Mouse (Mus musculus) limb, embryonic 14.5 days (tissue): ENCODE measurements at regions not wholly inside any gene's neighbourhood (a gene's known extent, or its start where the extent isn't known, plus 50 kb on each side); places are given as distances from the start of the nearest gene placed in this dataset.

Experiments used
- ATAC-seq: fragments of 200-750 bp; cut with Nextera tagmentation; 2 replicates; pipeline ENCODE4 v1.8.0; 2017; ENCODE audit warnings: low read depth, moderate number of reproducible peaks, moderate TSS enrichment; ENCODE audit not compliant: low FRiP score
- DNase-seq: peaks from one replicate; pipeline ENCODE4 v3.0.0-alpha.2; 2015; ENCODE audit warnings: low spot score
- H3K27ac ChIP-seq: fragments of 300-500 bp; sonication (generic); replicated peaks from 2 replicates; pipeline ENCODE4 v1.5.1; 2014; ENCODE audit warnings: low read depth, mild to moderate bottlenecking, low read length, moderate library complexity, mixed read lengths
- H3K27me3 ChIP-seq: fragments of 300-500 bp; sonication (generic); 2 replicates; pipeline ENCODE4 v1.6.1; 2014; ENCODE audit warnings: low read length, mixed read lengths; ENCODE audit not compliant: control insufficient read depth, insufficient read depth
- H3K36me3 ChIP-seq: fragments of 300-500 bp; sonication (generic); 2 replicates; pipeline ENCODE4 v1.6.1; 2014; ENCODE audit warnings: mild to moderate bottlenecking, low read length, moderate library complexity, mixed read lengths; ENCODE audit not compliant: control insufficient read depth, insufficient read depth
- H3K4me1 ChIP-seq: fragments of 300-500 bp; sonication (generic); 2 replicates; pipeline ENCODE4 v1.6.1; 2014; ENCODE audit warnings: antibody characterized with exemption, low read length, mixed read lengths; ENCODE audit not compliant: control insufficient read depth, insufficient read depth
- H3K4me2 ChIP-seq: fragments of 300-500 bp; sonication (generic); replicated peaks from 2 replicates; pipeline ENCODE4 v1.6.1; 2014; ENCODE audit warnings: low read depth, mild to moderate bottlenecking, low read length, moderate library complexity; ENCODE audit not compliant: severe bottlenecking
- H3K4me3 ChIP-seq: fragments of 300-500 bp; sonication (generic); replicated peaks from 2 replicates; pipeline ENCODE4 v1.5.1; 2014; ENCODE audit warnings: low read length
- H3K9ac ChIP-seq: fragments of 300-500 bp; sonication (generic); 2 replicates; pipeline ENCODE4 v1.6.1; 2014; ENCODE audit warnings: mild to moderate bottlenecking, low read depth, low read length, moderate library complexity; ENCODE audit not compliant: severe bottlenecking
- H3K9me3 ChIP-seq: fragments of 300-500 bp; sonication (generic); 2 replicates; pipeline ENCODE4 v1.6.1; 2016; ENCODE audit warnings: low read length; ENCODE audit not compliant: control insufficient read depth
- POLR2A ChIP-seq: fragments of 200-500 bp; IDR thresholded peaks from 2 replicates; pipeline ENCODE4 v1.8.0; 2012; ENCODE audit warnings: inconsistent platforms, mild to moderate bottlenecking, moderate library complexity, borderline replicate concordance; ENCODE audit not compliant: insufficient read depth, insufficient read length; ENCODE audit errors: extremely low read depth
- WGBS: fragments of 180-500 bp; shearing (Covaris S2); extraction: QIAGEN DNeasy Blood & Tissue Kit; methylation state at CpG from one replicate; pipeline ENCODE4 v1.1.7; 2014; 5-methylcytosine and 5-hydroxymethylcytosine counted together

DNA sequence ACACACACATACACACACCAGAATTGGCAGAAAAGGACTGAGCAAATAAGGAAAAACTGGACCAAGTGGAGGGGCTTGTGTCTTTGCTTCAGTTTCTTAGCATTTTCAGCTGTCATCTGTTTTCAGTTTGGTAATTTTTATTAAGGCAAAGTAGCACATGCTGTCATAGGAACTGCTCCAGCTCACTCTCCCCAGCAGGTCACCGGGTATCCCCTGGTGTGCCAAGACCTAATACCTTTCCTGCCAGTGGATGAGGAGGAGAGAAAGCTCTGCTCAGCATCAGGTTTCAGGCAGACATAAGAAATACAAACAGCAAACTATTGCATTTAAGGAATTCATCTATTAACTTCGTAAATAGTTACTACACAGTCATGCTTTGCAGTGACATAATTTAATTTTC, 109.8 kb upstream of the Hey2 start:
- H3K4me1 ChIP-seq, result peaks cover 7% of the 10 kb centered on the region
- no peak overlapping the region for H3K4me2 ChIP-seq
- no peak overlapping the region for H3K4me3 ChIP-seq
- no peaks in the 10 kb centered on the region for H3K36me3 ChIP-seq
- H3K9me3 ChIP-seq, result no peaks in the 10 kb centered on the region
- no peaks in the 10 kb centered on the region for H3K27me3 ChIP-seq
- WGBS, result 13% methylated on average over 2 of the region's 2 CpGs
- H3K27ac ChIP-seq, result no peak overlapping the region
- TF ChIP-seq POLR2A, result no peak
- DNase-seq (no peak), ATAC-seq (no peak)
- no peak overlapping the region for H3K9ac ChIP-seq

DNA sequence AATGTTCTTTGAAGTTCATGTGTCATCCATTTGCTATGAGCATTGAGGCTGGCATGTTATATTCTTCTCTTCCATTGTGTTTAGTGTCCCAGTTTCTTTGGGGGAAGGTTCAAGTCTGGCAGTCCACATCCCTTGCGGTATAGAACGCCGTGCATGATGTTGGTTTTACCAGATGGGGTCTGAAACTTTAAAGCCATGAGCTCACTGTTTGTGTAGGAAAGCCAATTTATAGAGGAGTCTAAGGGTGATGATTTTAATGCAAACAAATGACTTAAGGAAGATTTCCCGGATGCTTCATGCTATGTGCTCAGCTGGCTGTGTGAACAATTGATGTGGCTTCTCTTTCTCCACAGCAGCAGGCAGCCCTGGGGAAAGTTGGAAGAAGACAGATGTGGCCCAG, 104.0 kb upstream of the Hey2 start:
- H3K27ac ChIP-seq, result no peak overlapping the region
- no peaks in the 10 kb centered on the region for H3K4me1 ChIP-seq
- no peak overlapping the region for H3K4me3 ChIP-seq
- DNase-seq, result no peak
- WGBS, result 73% methylated on average over 4 of the region's 4 CpGs
- TF ChIP-seq POLR2A, result no peak
- H3K9me3 ChIP-seq, result no peaks in the 10 kb centered on the region
- no peak overlapping the region for H3K9ac ChIP-seq
- no peaks in the 10 kb centered on the region for H3K27me3 ChIP-seq
- no peaks in the 10 kb centered on the region for H3K36me3 ChIP-seq
- H3K4me2 ChIP-seq, result no peak overlapping the region
- no peak for ATAC-seq

DNA sequence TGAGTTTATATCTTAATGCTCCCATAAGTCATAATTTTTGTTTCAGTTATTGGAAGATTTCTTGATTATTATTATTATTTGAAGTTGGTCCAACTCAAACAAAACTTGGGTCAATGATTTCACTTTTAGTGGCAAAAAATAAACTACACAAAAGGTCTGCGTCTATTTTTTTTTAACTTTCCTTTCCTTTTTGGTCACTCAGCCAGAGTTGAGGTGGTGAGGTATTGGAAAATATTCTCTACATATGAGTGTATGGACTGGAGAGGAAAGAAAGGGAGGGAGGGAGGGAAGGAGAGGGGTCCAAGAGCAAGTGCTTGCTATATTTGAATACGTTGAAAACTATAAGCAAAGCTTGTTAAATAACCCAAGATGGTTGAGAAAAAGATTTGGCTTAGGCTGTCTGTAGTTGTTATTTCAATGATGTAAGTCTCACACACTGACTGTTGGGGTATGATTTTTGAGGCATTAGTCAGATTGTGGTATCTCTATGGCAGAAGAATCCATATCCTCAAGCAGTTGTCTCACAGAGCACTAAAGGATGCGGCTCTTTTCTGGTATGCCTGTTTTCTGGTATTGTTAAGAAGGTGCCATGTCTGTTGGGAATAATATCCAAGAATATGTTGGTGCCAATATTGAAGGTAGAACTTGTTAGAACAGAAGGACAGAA, 75.9 kb upstream of the Hey2 start:
- Histone ChIP-seq H3K9ac (no peak overlapping the region), H3K36me3 (no peaks in the 10 kb centered on the region), H3K27me3 (no peaks in the 10 kb centered on the region), H3K9me3 (no peaks in the 10 kb centered on the region), H3K4me1 (no peaks in the 10 kb centered on the region), H3K27ac (no peak overlapping the region), H3K4me2 (no peak overlapping the region), H3K4me3 (no peak overlapping the region)
- 76% methylated on average over 3 of the region's 3 CpGs for WGBS
- no peak for TF ChIP-seq POLR2A
- DNase-seq (no peak), ATAC-seq (no peak)

DNA sequence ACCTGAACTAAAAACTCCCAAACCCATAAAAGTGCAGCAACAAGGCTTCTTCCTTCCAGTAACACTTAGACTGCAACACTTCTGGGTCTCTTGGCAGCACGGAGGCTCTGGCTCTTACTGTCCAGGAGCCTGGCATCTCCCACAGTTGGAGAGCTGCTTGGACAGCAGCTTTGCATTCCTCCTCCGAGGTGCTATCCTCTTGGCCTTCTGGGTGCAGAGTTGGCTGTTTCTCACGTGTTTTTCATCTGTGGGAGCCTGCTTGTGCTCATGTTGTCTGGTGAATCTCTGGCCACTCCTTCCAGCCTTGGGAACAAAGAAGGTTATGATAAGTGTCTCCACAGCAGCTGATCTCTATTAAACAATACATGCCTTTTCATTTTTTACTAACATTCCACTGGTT, 51.2 kb upstream of the Hey2 start:
- Histone ChIP-seq H3K9ac (no peak overlapping the region), H3K4me2 (no peak overlapping the region), H3K27me3 (no peaks in the 10 kb centered on the region), H3K4me1 (no peaks in the 10 kb centered on the region), H3K36me3 (no peaks in the 10 kb centered on the region), H3K9me3 (no peaks in the 10 kb centered on the region), H3K4me3 (no peak overlapping the region), H3K27ac (no peak overlapping the region)
- no peak for TF ChIP-seq POLR2A
- WGBS, result 38% methylated on average over 3 of the region's 3 CpGs
- ATAC-seq (no peak), DNase-seq (no peak)
